Mouse (Mus musculus) cerebellum, adult 2 months (tissue): ENCODE measurements around the gene Fgd2. TPM values are rescaled to one million over a fixed set of nuclear protein-coding genes. Genes with fewer than 3 reads are reported as not detected.

Experiments
- DNase-seq, 2 experiments: peaks; one replicate each; pipeline ENCODE4 v3.0.0; 2021
- H3K27ac ChIP-seq: fragments of 200-500 bp; 2 replicates; pipeline ENCODE4 v1.5.1; 2012; ENCODE audit warnings: low read length, control low read depth, inconsistent platforms; ENCODE audit not compliant: insufficient read depth
- H3K27me3 ChIP-seq: fragments of 200-500 bp; 2 replicates; pipeline ENCODE4 v1.6.1; 2012; ENCODE audit warnings: inconsistent platforms, mild to moderate bottlenecking, low read length, moderate library complexity; ENCODE audit not compliant: control insufficient read depth, insufficient read depth
- H3K4me1 ChIP-seq: fragments of 200-500 bp; 2 replicates; pipeline ENCODE4 v1.6.1; 2011; ENCODE audit warnings: low read length; ENCODE audit not compliant: control insufficient read depth, insufficient read depth
- H3K4me3 ChIP-seq: fragments of 200-500 bp; replicated peaks from 2 replicates; pipeline ENCODE3; 2011; ENCODE audit warnings: mild to moderate bottlenecking, low read depth, low read length, control low read depth; ENCODE audit not compliant: insufficient read depth
- CTCF ChIP-seq: fragments of 200-500 bp; IDR thresholded peaks from 2 replicates; pipeline ENCODE4 v1.5.1; 2011; ENCODE audit warnings: low read depth, mild to moderate bottlenecking, control low read depth, low read length, moderate library complexity, borderline replicate concordance; ENCODE audit not compliant: insufficient read depth
- POLR2A ChIP-seq: fragments of 200-500 bp; IDR thresholded peaks from 2 replicates; pipeline ENCODE4 v1.6.1; 2011; ENCODE audit warnings: low read length, control low read depth, borderline replicate concordance; ENCODE audit not compliant: insufficient read depth
- WGBS: fragments of 180-500 bp; shearing (Covaris S2); methylation state at CpG from one replicate; pipeline ENCODE4 v1.1.7; 2018; 5-methylcytosine and 5-hydroxymethylcytosine counted together
- polyA plus RNA-seq: library from polyadenylated mRNA; depleted of rRNA; stranded (reverse); fragments of >200 nt; gene quantifications from 2 replicates; pipeline ENCODE4 v1.2.3, GENCODE M21; 2012

Gene Fgd2
- polyA plus RNA-seq, 1 experiment = 5.9 TPM

DNA sequence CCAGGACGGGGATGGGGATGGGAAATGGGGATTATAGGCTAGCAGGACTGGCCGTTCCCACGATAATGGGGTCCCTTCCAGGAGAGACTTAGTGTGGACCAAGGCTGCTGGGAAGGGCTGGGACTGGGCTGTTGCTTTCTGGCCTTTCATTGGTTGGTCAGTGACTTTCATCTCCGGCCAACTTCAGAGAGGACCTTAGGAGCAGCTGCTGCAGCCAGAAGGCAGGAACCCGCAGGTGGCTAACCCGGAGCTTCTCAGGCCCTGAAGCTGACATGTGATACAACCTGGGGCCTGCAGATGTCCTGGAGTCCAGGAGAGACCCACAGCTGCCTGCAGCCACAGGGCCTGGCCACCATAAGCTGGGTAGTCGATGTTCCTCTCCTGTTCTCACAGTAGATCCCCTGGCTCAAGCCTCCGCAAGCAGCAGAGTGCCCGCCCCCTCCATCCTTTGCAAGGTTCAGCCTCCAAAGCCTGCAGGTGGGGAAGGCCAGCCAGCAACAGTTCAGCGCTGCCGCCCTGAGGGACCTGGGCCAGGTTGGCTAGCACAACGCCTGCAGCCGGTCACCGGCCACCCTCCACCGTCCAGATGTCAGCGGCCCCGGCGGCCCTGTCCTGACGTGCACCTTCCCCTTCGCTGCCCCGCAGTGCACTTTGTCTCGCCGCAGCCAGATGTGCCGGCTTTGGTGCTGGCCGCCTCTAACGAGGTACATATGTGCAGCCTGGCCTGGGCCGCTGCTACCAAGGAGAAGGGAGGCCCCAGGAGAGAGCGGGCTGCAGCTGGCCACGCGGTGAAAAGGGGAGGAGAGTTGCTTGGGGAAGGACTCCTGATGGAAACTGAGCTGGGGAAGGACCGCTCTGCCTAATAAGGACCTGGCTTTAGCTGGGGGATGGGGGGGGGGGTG is 55.3 kb downstream of the Fgd2 start:
- Histone ChIP-seq H3K27me3 (no peaks in the 10 kb centered on the region), H3K27ac (no peak overlapping the region), H3K4me1 (no peaks in the 10 kb centered on the region; the same call in 1 of the 2 replicates), H3K4me3 (no peak overlapping the region)
- no peak for DNase-seq
- TF ChIP-seq POLR2A (no peak), CTCF (no peak)
- WGBS = 17% methylated on average over 31 of the region's 31 CpGs

DNA sequence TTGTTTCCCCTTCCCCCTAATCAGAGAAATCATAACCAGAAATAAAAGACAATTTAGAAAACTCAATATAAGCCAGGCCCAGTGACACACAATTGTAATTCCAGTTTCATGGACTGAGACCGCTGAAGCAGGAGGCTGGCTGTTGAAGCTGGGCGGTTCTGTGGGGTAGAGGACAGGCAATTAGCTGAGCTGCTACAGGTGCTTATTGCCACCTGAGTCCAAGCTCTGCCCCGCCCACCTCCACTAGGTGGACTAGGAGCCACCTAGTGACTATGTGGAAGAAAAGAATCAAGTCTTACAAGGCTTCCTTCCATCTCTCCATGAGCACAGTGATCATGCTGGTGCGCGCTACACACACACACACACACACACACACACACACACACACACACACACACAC is 56.0 kb downstream of the Fgd2 start:
- Histone ChIP-seq H3K4me3 (no peak overlapping the region), H3K27ac (no peak overlapping the region), H3K27me3 (no peaks in the 10 kb centered on the region), H3K4me1 (no peaks in the 10 kb centered on the region; the same call in 1 of the 2 replicates)
- DNase-seq = no peak
- TF ChIP-seq POLR2A (no peak), CTCF (no peak)
- 85% methylated on average over 5 of the region's 5 CpGs for WGBS

GRCm38 (mm10) chr17:29418758-29419380 is 58.2 kb downstream of the Fgd2 start:
- H3K27ac ChIP-seq = no peak overlapping the region
- DNase-seq = no peak
- H3K27me3 ChIP-seq = no peaks in the 10 kb centered on the region
- TF ChIP-seq CTCF (no peak), POLR2A (no peak)
- 35% methylated on average over 3 of the region's 3 CpGs for WGBS
- H3K4me1 ChIP-seq = no peaks in the 10 kb centered on the region; the same call in 1 of the 2 replicates
- no peak overlapping the region for H3K4me3 ChIP-seq

- 72% methylated on average over 12 of the region's 12 CpGs for WGBS
- Histone ChIP-seq H3K27me3 (no peaks in the 10 kb centered on the region), H3K27ac (no peak overlapping the region), H3K4me3 (no peak overlapping the region), H3K4me1 (no peaks in the 10 kb centered on the region; the same call in 1 of the 2 replicates)
- DNase-seq = no peak
- TF ChIP-seq POLR2A (no peak), CTCF (no peak)
These were observed 59.4 kb downstream of the Fgd2 start for GRCm38 (mm10) chr17:29419976-29420739.

DNA sequence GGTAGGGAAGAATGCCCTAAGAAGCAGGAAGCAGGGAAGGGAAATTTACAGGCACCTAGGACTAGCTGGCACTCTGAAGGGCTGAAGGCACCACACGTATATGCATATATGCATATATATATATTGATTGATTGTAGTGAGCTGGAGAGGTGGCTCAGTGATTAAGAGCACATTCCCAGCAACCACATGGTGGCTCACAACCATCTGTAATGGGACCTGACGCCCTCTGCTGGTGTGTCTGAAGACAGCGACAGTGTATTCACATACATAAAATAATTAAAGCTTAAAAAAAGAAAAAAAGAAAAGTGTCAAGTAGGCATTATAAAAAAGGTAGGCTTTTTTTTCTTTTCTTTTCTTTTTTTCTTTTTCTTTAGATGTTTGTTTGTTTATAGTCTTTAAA is 60.6 kb downstream of the Fgd2 start:
- no peak for DNase-seq
- H3K4me3 ChIP-seq = no peak overlapping the region
- 77% methylated on average over 3 of the region's 3 CpGs for WGBS
- H3K27me3 ChIP-seq = no peaks in the 10 kb centered on the region
- H3K4me1 ChIP-seq = no peaks in the 10 kb centered on the region; the same call in 1 of the 2 replicates
- TF ChIP-seq POLR2A = no peak
- no peak for TF ChIP-seq CTCF
- no peak overlapping the region for H3K27ac ChIP-seq

DNA sequence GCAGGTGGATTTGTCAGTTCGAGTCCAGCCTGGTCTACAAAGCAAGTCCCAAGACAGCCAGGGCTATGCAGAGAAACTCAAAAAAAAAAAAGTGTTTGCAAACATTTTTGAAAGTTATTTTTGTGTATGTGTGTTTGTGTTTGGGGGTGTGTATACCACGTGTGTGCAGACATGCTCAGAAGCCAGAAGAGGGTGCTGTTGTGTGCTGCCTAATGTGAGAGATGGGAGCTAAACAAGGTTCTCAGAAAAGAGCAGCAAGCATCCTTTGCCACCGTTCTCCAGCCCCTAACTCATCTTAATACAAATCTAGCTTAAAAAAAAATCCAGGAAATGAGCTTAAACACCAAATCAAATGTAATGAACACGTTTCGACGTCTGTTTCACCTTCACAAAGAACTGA is 61.6 kb downstream of the Fgd2 start:
- H3K4me3 ChIP-seq = no peak overlapping the region
- no peaks in the 10 kb centered on the region for H3K27me3 ChIP-seq
- no peak for TF ChIP-seq POLR2A
- no peak for TF ChIP-seq CTCF
- WGBS = 93% methylated on average over 6 of the region's 6 CpGs
- no peaks in the 10 kb centered on the region for H3K4me1 ChIP-seq
- H3K27ac ChIP-seq = no peak overlapping the region
- no peak for DNase-seq

- WGBS = 69% methylated on average over 8 of the region's 8 CpGs
- TF ChIP-seq POLR2A (no peak), CTCF (no peak)
- DNase-seq = no peak
These were observed 62.3 kb downstream of the Fgd2 start for GRCm38 (mm10) chr17:29422912-29423504.

More at GRCm38 (mm10) chr17:29422912-29423504, 62.3 kb downstream of the Fgd2 start:
- no peaks in the 10 kb centered on the region for H3K4me1 ChIP-seq
- no peaks in the 10 kb centered on the region for H3K27me3 ChIP-seq
- H3K4me3 ChIP-seq = no peak overlapping the region
- no peak overlapping the region for H3K27ac ChIP-seq
